In genomic region chr12:99627898-99628231, GRCm38 (mm10) we compare ENCODE assay signal across 7 mouse cellular contexts.
A peak's percentile ranks its signal among the peaks of the same experiment; 100 is the strongest.
DNase-seq lines count a peak whose midpoint lies in the region; ATAC-seq and TF ChIP-seq lines count a peak whose summit lies in the region.

No protein-coding gene starts in this region.

- H3K27ac ChIP-seq in limb, embryonic 12.5 days: peak overlapping the region; percentile 29; the same call in 1 of the 2 replicates
- H3K27ac ChIP-seq in midbrain, embryonic 13.5 days: peak overlapping the region; percentile 82
- H3K27ac ChIP-seq in small intestine, adult 2 months (ENCODE audit: insufficient read depth, low read depth, low read length): no peak overlapping the region

- peak; percentile 93 for DNase-seq in adrenal gland, postnatal 10 days
- peak; percentile 95 for DNase-seq in embryo, embryonic 10.5 days (ENCODE audit: low spot score)
- peak; percentile 70 to 73 for DNase-seq in kidney, adult 8-10 months

- no peak for TF ChIP-seq CTCF in small intestine, adult 2 months (IDR thresholded peaks at IDR 0.05; ENCODE audit: extremely low read depth, insufficient read length, insufficient replicate concordance, low read depth, low read length)

- peak overlapping the region; percentile 75 for H3K4me2 ChIP-seq in limb, embryonic 12.5 days
- peak overlapping the region; percentile 60 for H3K4me2 ChIP-seq in midbrain, embryonic 13.5 days (replicated peaks)

- peak overlapping the region; percentile 73 for H3K4me3 ChIP-seq in limb, embryonic 12.5 days (replicated peaks)
- peak overlapping the region; percentile 57 for H3K4me3 ChIP-seq in midbrain, embryonic 13.5 days (replicated peaks)
- H3K4me3 ChIP-seq in small intestine, adult 2 months (ENCODE audit: low read depth, low read length): peak overlapping the region; percentile 82

- H3K27me3 ChIP-seq in limb, embryonic 12.5 days: no peaks in the 10 kb centered on the region; the same call in 1 of the 2 replicates
- no peaks in the 10 kb centered on the region; the same call in 1 of the 2 replicates for H3K27me3 ChIP-seq in midbrain, embryonic 13.5 days
- no peaks in the 10 kb centered on the region for H3K27me3 ChIP-seq in small intestine, adult 2 months (ENCODE audit: control insufficient read depth, insufficient read depth, low read length)

- no peak for TF ChIP-seq POLR2A in small intestine, adult 2 months (IDR thresholded peaks at IDR 0.05; ENCODE audit: low read depth, low read length)

- H3K9me3 ChIP-seq in limb, embryonic 12.5 days: no peaks in the 10 kb centered on the region
- H3K9me3 ChIP-seq in midbrain, embryonic 13.5 days: no peaks in the 10 kb centered on the region

- peak; percentile 93 for ATAC-seq in granulocyte monocyte progenitor cell, adult 5-6 weeks (replicated peaks; ENCODE audit: poor library complexity, severe bottlenecking)
- ATAC-seq in limb, embryonic 12.5 days (ENCODE audit: insufficient number of reproducible peaks, insufficient read depth, low FRiP score, low TSS enrichment, low read depth): peak; percentile 88
- ATAC-seq in midbrain, embryonic 13.5 days: peak; percentile 96

- peak overlapping the region; percentile 65 for H3K9ac ChIP-seq in limb, embryonic 12.5 days (replicated peaks)
- H3K9ac ChIP-seq in midbrain, embryonic 13.5 days (replicated peaks): peak overlapping the region; percentile 68

- H3K36me3 ChIP-seq in limb, embryonic 12.5 days: no peaks in the 10 kb centered on the region
- H3K36me3 ChIP-seq in midbrain, embryonic 13.5 days: no peaks in the 10 kb centered on the region
- no peaks in the 10 kb centered on the region for H3K36me3 ChIP-seq in small intestine, adult 2 months (ENCODE audit: control insufficient read depth, insufficient read depth, low read length)

- under 1% methylated on average over 30 of the region's 30 CpGs for WGBS in limb, embryonic 12.5 days
- WGBS in midbrain, embryonic 13.5 days: 1% methylated on average over 29 of the region's 30 CpGs
- WGBS in small intestine, adult 2 months: under 1% methylated on average over 30 of the region's 30 CpGs

- H3K4me1 ChIP-seq in limb, embryonic 12.5 days (replicated peaks): peaks cover 11% of the 10 kb centered on the region
- peaks cover 19% of the 10 kb centered on the region for H3K4me1 ChIP-seq in midbrain, embryonic 13.5 days (replicated peaks)
- no peaks in the 10 kb centered on the region; the same call in none of the 2 replicates for H3K4me1 ChIP-seq in small intestine, adult 2 months (ENCODE audit: control insufficient read depth, insufficient read depth, insufficient read length, low read length)
